Mouse (Mus musculus) megakaryocyte, embryonic 14.5 days (primary cell): ENCODE measurements around the gene Mus81. TPM values are rescaled to one million over a fixed set of nuclear protein-coding genes. Genes with fewer than 3 reads are reported as not detected.
"Not testable (repeated sequence)": the region's sequence is repeated elsewhere in the genome, so short reads cannot be mapped to it uniquely, and the experiment has no call there.

ENCODE experiments used
- H3K27me3 ChIP-seq: replicated peaks from 2 replicates; pipeline ENCODE3; 2012; ENCODE audit warnings: inconsistent platforms
- H3K36me3 ChIP-seq: replicated peaks from 2 replicates; pipeline ENCODE3; 2012; ENCODE audit warnings: low read length, inconsistent platforms, mixed read lengths
- H3K4me1 ChIP-seq: 2 replicates; pipeline ENCODE4 v1.6.1; 2012; ENCODE audit warnings: inconsistent platforms
- H3K4me3 ChIP-seq: replicated peaks from 2 replicates; pipeline ENCODE3; 2012; ENCODE audit warnings: moderate library complexity, mild to moderate bottlenecking, inconsistent platforms
- H3K9me3 ChIP-seq: 2 replicates; pipeline ENCODE4 v1.6.1; 2012; ENCODE audit warnings: inconsistent platforms
- FLI1 ChIP-seq: IDR thresholded peaks from 2 replicates; pipeline ENCODE4 v1.6.1; 2012; ENCODE audit warnings: low read length, inconsistent platforms, mixed read lengths
- GATA1 ChIP-seq: IDR thresholded peaks from 3 replicates; pipeline ENCODE4 v1.6.1; 2012; ENCODE audit warnings: mixed read lengths, low read length, inconsistent platforms, borderline replicate concordance
- polyA plus RNA-seq: library from polyadenylated mRNA; stranded (reverse); fragments of >175 nt; gene quantifications from 2 replicates; pipeline ENCODE4 v1.2.3, GENCODE M21; 2012; ENCODE audit warnings: low replicate concordance; ENCODE audit not compliant: insufficient read depth

Mus81 gene
- polyA plus RNA-seq, 1 experiment = 40.1 TPM

- Histone ChIP-seq H3K4me1 (peaks cover 59% of the 10 kb centered on the region), H3K27me3 (no peaks in the 10 kb centered on the region), H3K9me3 (no peaks in the 10 kb centered on the region), H3K4me3 (peak overlapping the region; percentile 94), H3K36me3 (no peaks in the 10 kb centered on the region)
- TF ChIP-seq GATA1 = no peak
- TF ChIP-seq FLI1 = no peak
These were observed 24.1 kb upstream of the Mus81 start for GRCm38 (mm10) chr19:5512091-5513004.

GRCm38 (mm10) chr19:5511074-5511632, 23.0 kb upstream of the Mus81 start:
- Histone ChIP-seq H3K9me3 (no peaks in the 10 kb centered on the region), H3K27me3 (no peaks in the 10 kb centered on the region), H3K4me3 (peak overlapping the region; percentile 94), H3K36me3 (no peaks in the 10 kb centered on the region), H3K4me1 (peaks cover 53% of the 10 kb centered on the region)
- TF ChIP-seq FLI1 (no peak), GATA1 (no peak)

GRCm38 (mm10) chr19:5510031-5511026, 22.1 kb upstream of the Mus81 start, which contains the start of gene Snx32:
Gene Snx32, minus strand, starts transcription at chr19:5510538.
- peak within 1 kb of the TSS; percentile 94 for H3K4me3 ChIP-seq
- TF ChIP-seq FLI1 (no peak), GATA1 (no peak)
- no peaks in the 10 kb centered on the region for H3K9me3 ChIP-seq
- H3K4me1 ChIP-seq = peaks cover 45% of the 10 kb centered on the region
- no peaks in the 10 kb centered on the region for H3K36me3 ChIP-seq
- H3K27me3 ChIP-seq = no peaks in the 10 kb centered on the region

- no peaks in the 10 kb centered on the region for H3K9me3 ChIP-seq
These were observed 15.5 kb upstream of the Mus81 start, which contains the start of gene 1700020D05Rik for GRCm38 (mm10) chr19:5503687-5504086. Gene 1700020D05Rik, minus strand, starts transcription at chr19:5503787.

GRCm38 (mm10) chr19:5500330-5500875, 12.2 kb upstream of the Mus81 start:
- Histone ChIP-seq H3K27me3 (no peaks in the 10 kb centered on the region), H3K36me3 (peaks cover 77% of the 10 kb centered on the region), H3K9me3 (no peaks in the 10 kb centered on the region), H3K4me3 (no peak overlapping the region), H3K4me1 (peaks cover 25% of the 10 kb centered on the region)
- TF ChIP-seq GATA1 (no peak), FLI1 (no peak)

More at GRCm38 (mm10) chr19:5503687-5504086, 15.5 kb upstream of the Mus81 start, which contains the start of gene 1700020D05Rik:
- no peak within 1 kb of the TSS for H3K4me3 ChIP-seq
- peaks cover 45% of the 10 kb centered on the region for H3K36me3 ChIP-seq
- peaks cover 15% of the 10 kb centered on the region; the same call in 1 of the 2 replicates for H3K4me1 ChIP-seq
- no peak for TF ChIP-seq FLI1
- TF ChIP-seq GATA1 = no peak
- no peaks in the 10 kb centered on the region for H3K27me3 ChIP-seq

DNA sequence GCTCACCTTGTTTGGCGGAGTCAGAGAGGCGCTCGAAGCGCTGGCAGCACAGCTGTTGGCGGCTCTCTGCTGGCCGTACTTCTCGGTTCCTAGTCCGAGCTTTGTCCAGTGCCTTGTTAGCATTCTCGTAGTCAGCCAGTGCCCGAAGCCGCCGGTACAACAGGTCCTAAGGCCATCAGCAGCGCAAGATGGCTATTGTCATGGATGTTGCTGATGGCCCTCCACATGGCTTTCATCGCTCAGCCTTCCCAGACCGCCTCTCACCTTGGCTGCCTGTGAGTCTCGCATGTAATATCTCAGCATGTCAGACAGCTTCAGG, 7.8 kb upstream of the Mus81 start:
- no peaks in the 10 kb centered on the region for H3K27me3 ChIP-seq
- H3K9me3 ChIP-seq = no peaks in the 10 kb centered on the region
- H3K4me1 ChIP-seq = peaks cover 52% of the 10 kb centered on the region
- H3K36me3 ChIP-seq = peaks cover 83% of the 10 kb centered on the region
- no peak overlapping the region for H3K4me3 ChIP-seq
- TF ChIP-seq FLI1 (no peak), GATA1 (no peak)

DNA sequence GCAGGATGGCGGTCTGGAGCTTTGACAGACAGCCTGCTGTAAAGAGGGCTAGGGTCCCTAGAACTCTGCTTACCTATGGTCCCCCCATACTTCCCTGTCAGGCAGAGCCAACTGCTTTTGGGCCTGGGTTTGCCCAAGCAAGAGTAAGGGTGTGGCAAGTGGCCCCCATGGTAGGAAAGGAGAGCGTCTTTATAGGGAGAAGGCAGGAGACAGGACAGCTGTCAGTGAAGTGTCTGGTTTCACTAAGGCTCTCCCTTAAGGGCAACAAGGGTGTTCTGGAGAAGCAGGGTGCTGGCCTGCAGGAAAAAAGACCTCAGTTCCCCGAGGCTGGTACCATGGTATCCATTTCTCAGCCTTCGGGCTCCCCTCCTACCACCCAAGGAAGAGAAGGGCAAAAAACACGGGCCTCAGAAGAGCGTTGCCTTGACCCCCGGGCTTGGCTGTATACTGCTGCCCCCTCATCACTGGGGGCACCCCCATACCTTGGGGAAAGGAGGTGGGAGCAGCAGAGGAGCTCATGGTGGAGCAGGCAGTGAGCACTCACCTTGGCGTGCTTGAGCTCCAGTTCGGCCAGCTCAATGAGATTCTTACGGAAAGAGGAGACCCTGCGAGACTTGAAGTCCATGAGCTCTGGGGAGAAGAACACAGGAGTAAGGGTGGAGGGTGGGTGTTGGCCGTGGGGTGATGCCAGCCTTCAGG, 7.3 kb upstream of the Mus81 start:
- Histone ChIP-seq H3K36me3 (peaks cover 79% of the 10 kb centered on the region), H3K4me3 (no peak overlapping the region), H3K9me3 (no peaks in the 10 kb centered on the region), H3K27me3 (no peaks in the 10 kb centered on the region), H3K4me1 (peaks cover 49% of the 10 kb centered on the region)
- no peak for TF ChIP-seq FLI1
- TF ChIP-seq GATA1 = no peak

DNA sequence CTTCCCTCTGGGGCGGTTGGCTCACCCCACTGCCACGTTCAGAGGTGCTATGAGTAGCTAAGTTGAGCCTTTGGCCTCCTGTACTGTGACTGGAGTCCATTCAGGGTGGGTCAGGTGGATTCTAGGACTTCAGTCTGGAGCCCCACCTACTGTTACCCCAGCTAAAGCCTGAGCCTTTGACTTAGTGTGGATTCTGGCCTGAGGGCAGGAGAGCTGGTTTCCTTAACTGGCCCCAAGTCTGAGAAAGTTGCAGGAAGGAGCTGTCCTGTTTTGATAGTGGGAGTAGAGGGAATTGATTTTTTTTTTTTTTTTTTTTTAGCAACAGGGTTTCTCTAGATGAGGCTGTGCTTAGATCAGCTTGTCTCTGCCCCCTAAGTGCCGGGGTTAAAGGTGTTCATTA, 6.1 kb upstream of the Mus81 start:
- Histone ChIP-seq H3K4me1 (peaks cover 46% of the 10 kb centered on the region), H3K4me3 (no peak overlapping the region), H3K36me3 (peaks cover 71% of the 10 kb centered on the region), H3K9me3 (no peaks in the 10 kb centered on the region), H3K27me3 (no peaks in the 10 kb centered on the region)
- TF ChIP-seq GATA1 (no peak), FLI1 (no peak)

- H3K9me3 ChIP-seq, H3K27me3 ChIP-seq, H3K4me3 ChIP-seq: not testable (repeated sequence)
- peaks cover 63% of the 10 kb centered on the region for H3K36me3 ChIP-seq
- peaks cover 56% of the 10 kb centered on the region for H3K4me1 ChIP-seq
These were observed 5.1 kb upstream of the Mus81 start for GRCm38 (mm10) chr19:5493301-5493721.
